Mouse (Mus musculus) liver, embryonic 16.5 days (tissue): Measurements from ENCODE around the gene Abl2. TPM values are rescaled to one million over a fixed set of nuclear protein-coding genes. Genes with fewer than 3 reads are reported as not detected.
A peak's percentile ranks its signal among the peaks of the same experiment; 100 is the strongest.

ENCODE experiments used
- ATAC-seq: fragments of 200-750 bp; cut with Nextera tagmentation; 2 replicates; pipeline ENCODE4 v1.8.0; 2017; ENCODE audit warnings: low read depth, mild to moderate bottlenecking, moderate number of reproducible peaks, moderate library complexity
- H3K27ac ChIP-seq: fragments of 300-500 bp; sonication (generic); 2 replicates; pipeline ENCODE4 v1.5.1; 2014; ENCODE audit warnings: mild to moderate bottlenecking, low read length
- H3K27me3 ChIP-seq: fragments of 300-500 bp; sonication (generic); 2 replicates; pipeline ENCODE4 v1.6.1; 2014; ENCODE audit warnings: low read depth, low read length, mixed read lengths; ENCODE audit not compliant: control insufficient read depth, insufficient read depth
- H3K36me3 ChIP-seq: fragments of 300-500 bp; sonication (generic); 2 replicates; pipeline ENCODE4 v1.6.1; 2014; ENCODE audit warnings: mild to moderate bottlenecking; ENCODE audit not compliant: control insufficient read depth, insufficient read depth
- H3K4me1 ChIP-seq: fragments of 300-500 bp; sonication (generic); 2 replicates; pipeline ENCODE4 v1.6.1; 2014; ENCODE audit warnings: low read depth, low read length, mixed read lengths; ENCODE audit not compliant: control insufficient read depth
- H3K4me2 ChIP-seq: fragments of 300-500 bp; sonication (generic); 2 replicates; pipeline ENCODE4 v1.6.1; 2014; ENCODE audit warnings: low read depth, low read length, mixed read lengths
- H3K4me3 ChIP-seq: fragments of 300-500 bp; sonication (generic); 2 replicates; pipeline ENCODE4 v1.5.1; 2014; ENCODE audit warnings: low read depth, mild to moderate bottlenecking, low read length
- H3K9ac ChIP-seq: fragments of 300-500 bp; sonication (generic); 2 replicates; pipeline ENCODE4 v1.6.1; 2014; ENCODE audit warnings: low read depth, low read length
- H3K9me3 ChIP-seq: fragments of 300-500 bp; sonication (generic); replicated peaks from 2 replicates; pipeline ENCODE4 v1.6.1; 2016; ENCODE audit warnings: low read length; ENCODE audit not compliant: control insufficient read depth
- WGBS: fragments of 180-500 bp; shearing (Covaris S2); extraction: QIAGEN DNeasy Blood & Tissue Kit; methylation state at CpG from one replicate; pipeline ENCODE4 v1.1.7; 2014; ENCODE audit not compliant: insufficient replicate concordance; 5-methylcytosine and 5-hydroxymethylcytosine counted together
- polyA plus RNA-seq: library from polyadenylated mRNA; unstranded; fragments of >200 nt; fragmentation: Nextera tagmentation; extraction: Ambion mirVana; gene quantifications from 2 replicates; pipeline ENCODE4 v1.2.1, GENCODE M21; 2015

Gene Abl2
- polyA plus RNA-seq, 1 experiment from 2014 or later = 0.87 TPM

- 66% methylated on average over 3 of the region's 3 CpGs for WGBS
- H3K27ac ChIP-seq = no peak overlapping the region
- H3K27me3 ChIP-seq = no peaks in the 10 kb centered on the region
- no peaks in the 10 kb centered on the region for H3K36me3 ChIP-seq
- no peaks in the 10 kb centered on the region for H3K9me3 ChIP-seq
- H3K4me1 ChIP-seq = peaks cover 3% of the 10 kb centered on the region
- no peak overlapping the region for H3K9ac ChIP-seq
- no peak overlapping the region for H3K4me2 ChIP-seq
- no peak for ATAC-seq
- no peak overlapping the region for H3K4me3 ChIP-seq
Measured at GRCm38 (mm10) chr1:156602545-156602944, 44.0 kb downstream of the Abl2 start.

GRCm38 (mm10) chr1:156605094-156605866 lies 46.7 kb downstream of the Abl2 start:
- WGBS = 58% methylated on average over 12 of the region's 12 CpGs
- no peak overlapping the region for H3K9ac ChIP-seq

GRCm38 (mm10) chr1:156605940-156606339 lies 47.4 kb downstream of the Abl2 start:
- Histone ChIP-seq H3K4me1 (peaks cover 3% of the 10 kb centered on the region), H3K4me3 (no peak overlapping the region), H3K4me2 (no peak overlapping the region), H3K9ac (no peak overlapping the region), H3K36me3 (no peaks in the 10 kb centered on the region), H3K27ac (no peak overlapping the region), H3K27me3 (no peaks in the 10 kb centered on the region), H3K9me3 (no peaks in the 10 kb centered on the region)
- WGBS = 53% methylated on average over 2 of the region's 2 CpGs
- no peak for ATAC-seq

More at GRCm38 (mm10) chr1:156605094-156605866, 46.7 kb downstream of the Abl2 start:
- 0 out of 2 replicates have a peak, but pooled peaks have one; percentile 11 for ATAC-seq
- no peak overlapping the region for H3K4me3 ChIP-seq
- no peaks in the 10 kb centered on the region for H3K27me3 ChIP-seq
- no peak overlapping the region for H3K4me2 ChIP-seq
- H3K36me3 ChIP-seq = no peaks in the 10 kb centered on the region
- H3K9me3 ChIP-seq = no peaks in the 10 kb centered on the region
- peaks cover 3% of the 10 kb centered on the region for H3K4me1 ChIP-seq
- no peak overlapping the region for H3K27ac ChIP-seq

- Histone ChIP-seq H3K36me3 (no peaks in the 10 kb centered on the region), H3K9me3 (no peaks in the 10 kb centered on the region), H3K27me3 (no peaks in the 10 kb centered on the region), H3K9ac (no peak overlapping the region), H3K4me1 (peaks cover 3% of the 10 kb centered on the region), H3K27ac (no peak overlapping the region), H3K4me3 (no peak overlapping the region), H3K4me2 (no peak overlapping the region)
- ATAC-seq = no peak
- 81% methylated on average over 2 of the region's 2 CpGs for WGBS
Measured at GRCm38 (mm10) chr1:156608496-156608895, 49.9 kb downstream of the Abl2 start.

- Histone ChIP-seq H3K27ac (no peak overlapping the region), H3K9ac (no peak overlapping the region), H3K36me3 (no peaks in the 10 kb centered on the region), H3K4me3 (no peak overlapping the region), H3K9me3 (no peaks in the 10 kb centered on the region), H3K4me2 (no peak overlapping the region), H3K27me3 (no peaks in the 10 kb centered on the region), H3K4me1 (peaks cover 4% of the 10 kb centered on the region)
- ATAC-seq = peak; percentile 45; the same call in 1 of the 2 replicates
- WGBS = 35% methylated on average over 1 of the region's 1 CpGs
Measured at GRCm38 (mm10) chr1:156610257-156610656, 51.7 kb downstream of the Abl2 start.

- no peaks in the 10 kb centered on the region for H3K27me3 ChIP-seq
- peaks cover 24% of the 10 kb centered on the region for H3K4me1 ChIP-seq
- no peak overlapping the region for H3K4me2 ChIP-seq
- H3K27ac ChIP-seq = no peak overlapping the region
- H3K36me3 ChIP-seq = no peaks in the 10 kb centered on the region
- H3K9me3 ChIP-seq = no peaks in the 10 kb centered on the region
- H3K9ac ChIP-seq = no peak overlapping the region
- H3K4me3 ChIP-seq = no peak overlapping the region
- WGBS = 26% methylated on average over 9 of the region's 9 CpGs
- no peak for ATAC-seq
Measured at GRCm38 (mm10) chr1:156613855-156614530, 55.4 kb downstream of the Abl2 start.

GRCm38 (mm10) chr1:156614710-156615109 lies 56.1 kb downstream of the Abl2 start:
- H3K9ac ChIP-seq = no peak overlapping the region
- ATAC-seq = no peak
- H3K4me2 ChIP-seq = no peak overlapping the region

GRCm38 (mm10) chr1:156615381-156616133 lies 57.0 kb downstream of the Abl2 start:
- ATAC-seq = peak; percentile 89
- WGBS = 5% methylated on average over 13 of the region's 13 CpGs
- peaks cover 33% of the 10 kb centered on the region for H3K4me1 ChIP-seq

More at GRCm38 (mm10) chr1:156614710-156615109, 56.1 kb downstream of the Abl2 start:
- no peaks in the 10 kb centered on the region for H3K27me3 ChIP-seq
- H3K27ac ChIP-seq = no peak overlapping the region
- no peaks in the 10 kb centered on the region for H3K9me3 ChIP-seq
- WGBS = 79% methylated on average over 1 of the region's 1 CpGs
- H3K4me3 ChIP-seq = no peak overlapping the region
- no peaks in the 10 kb centered on the region for H3K36me3 ChIP-seq
- peaks cover 30% of the 10 kb centered on the region for H3K4me1 ChIP-seq

More at GRCm38 (mm10) chr1:156615381-156616133, 57.0 kb downstream of the Abl2 start:
- H3K9me3 ChIP-seq = no peaks in the 10 kb centered on the region
- H3K9ac ChIP-seq = peak overlapping the region; percentile 55
- peak overlapping the region; percentile 73 for H3K4me2 ChIP-seq
- no peaks in the 10 kb centered on the region for H3K27me3 ChIP-seq
- no peaks in the 10 kb centered on the region for H3K36me3 ChIP-seq
- peak overlapping the region; percentile 59 for H3K4me3 ChIP-seq
- peak overlapping the region; percentile 83 for H3K27ac ChIP-seq
